Mouse (Mus musculus) hindbrain, embryonic 12.5 days (tissue): ENCODE data around the gene Nanog. TPM values are rescaled to one million over a fixed set of nuclear protein-coding genes. Genes with fewer than 3 reads are reported as not detected.

ENCODE experiments used
- ATAC-seq: fragments of 200-750 bp; cut with Nextera tagmentation; 2 replicates; pipeline ENCODE4 v1.8.0; 2017; ENCODE audit warnings: moderate TSS enrichment; ENCODE audit not compliant: low FRiP score
- H3K27ac ChIP-seq: fragments of 300-500 bp; sonication (generic); 2 replicates; pipeline ENCODE4 v1.5.1; 2016; ENCODE audit warnings: mild to moderate bottlenecking
- H3K27me3 ChIP-seq: fragments of 300-500 bp; sonication (generic); 2 replicates; pipeline ENCODE4 v1.6.1; 2016; ENCODE audit warnings: mild to moderate bottlenecking
- H3K36me3 ChIP-seq: fragments of 300-500 bp; sonication (generic); 2 replicates; pipeline ENCODE4 v1.6.1; 2016; ENCODE audit warnings: mild to moderate bottlenecking
- H3K4me1 ChIP-seq: fragments of 300-500 bp; sonication (generic); 2 replicates; pipeline ENCODE4 v1.6.1; 2016
- H3K4me2 ChIP-seq: fragments of 300-500 bp; sonication (generic); replicated peaks from 2 replicates; pipeline ENCODE4 v1.6.1; 2016; ENCODE audit warnings: mild to moderate bottlenecking
- H3K4me3 ChIP-seq: fragments of 300-500 bp; sonication (generic); 2 replicates; pipeline ENCODE4 v1.5.1; 2016; ENCODE audit warnings: mild to moderate bottlenecking
- H3K9ac ChIP-seq: fragments of 300-500 bp; sonication (generic); 2 replicates; pipeline ENCODE4 v1.6.1; 2016; ENCODE audit warnings: mild to moderate bottlenecking, moderate library complexity
- H3K9me3 ChIP-seq: fragments of 300-500 bp; sonication (generic); replicated peaks from 2 replicates; pipeline ENCODE4 v1.6.1; 2016; ENCODE audit warnings: mild to moderate bottlenecking
- WGBS: fragments of 180-500 bp; shearing (Covaris S2); methylation state at CpG from one replicate; pipeline ENCODE4 v1.1.7; 2016; 5-methylcytosine and 5-hydroxymethylcytosine counted together
- polyA plus RNA-seq: library from polyadenylated mRNA; unstranded; fragments of >200 nt; fragmentation: Nextera tagmentation; extraction: Ambion mirVana; gene quantifications from 2 replicates; pipeline ENCODE4 v1.2.1, GENCODE M21; 2016

Nanog gene
- polyA plus RNA-seq, 1 experiment from 2014 or later, result 0.27 TPM

DNA sequence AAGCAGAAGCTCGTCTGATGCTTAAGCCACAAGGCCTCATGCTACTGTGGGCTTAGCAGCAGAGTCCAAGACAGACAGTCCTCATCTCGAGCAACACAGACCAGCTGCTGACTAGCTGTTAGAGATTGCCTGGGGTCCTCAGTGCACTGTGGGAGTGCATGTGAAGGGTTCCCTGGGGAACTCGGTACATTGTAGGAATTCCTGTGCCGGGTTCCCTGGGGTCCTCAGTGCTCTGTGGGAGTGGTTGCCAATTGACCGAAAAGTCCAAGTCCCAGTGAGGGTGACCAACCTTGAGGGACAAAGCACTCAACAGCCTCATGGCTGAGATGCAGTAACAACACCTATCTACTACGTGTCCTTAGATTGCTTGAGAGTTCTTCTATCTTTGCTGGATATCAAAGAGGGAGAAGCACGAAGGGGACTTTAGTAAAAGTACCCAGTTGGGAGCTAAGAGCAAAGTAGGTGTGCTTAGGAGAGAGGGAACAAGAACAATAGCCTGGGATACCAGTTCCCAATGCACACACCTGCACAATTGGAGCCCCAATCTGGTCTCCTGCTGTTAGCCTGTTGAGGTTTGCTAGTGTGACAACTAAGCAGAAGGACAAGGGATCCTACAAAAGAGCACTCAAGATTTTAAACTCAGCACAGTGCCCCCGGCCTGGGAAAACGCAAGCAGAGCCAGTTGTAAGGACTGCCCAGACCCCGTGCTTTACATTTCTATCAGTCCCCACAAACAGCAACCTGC lies 37.4 kb downstream of the Nanog start:
- 23% methylated on average over 10 of the region's 10 CpGs for WGBS
- ATAC-seq, result no peak

GRCm38 (mm10) chr6:122750579-122750978 lies 43.3 kb downstream of the Nanog start:
- no peak overlapping the region for H3K9ac ChIP-seq
- 82% methylated on average over 6 of the region's 6 CpGs for WGBS
- no peak for ATAC-seq
- no peaks in the 10 kb centered on the region for H3K9me3 ChIP-seq
- no peak overlapping the region for H3K4me2 ChIP-seq
- no peak overlapping the region for H3K27ac ChIP-seq
- no peak overlapping the region for H3K4me3 ChIP-seq
- H3K36me3 ChIP-seq, result no peaks in the 10 kb centered on the region
- H3K27me3 ChIP-seq, result peaks cover 3% of the 10 kb centered on the region
- H3K4me1 ChIP-seq, result no peaks in the 10 kb centered on the region

More for the DNA sequence above, 37.4 kb downstream of the Nanog start:
- Histone ChIP-seq H3K9me3 (no peaks in the 10 kb centered on the region), H3K4me2 (no peak overlapping the region), H3K27ac (no peak overlapping the region), H3K9ac (no peak overlapping the region), H3K36me3 (no peaks in the 10 kb centered on the region), H3K27me3 (peaks cover 46% of the 10 kb centered on the region), H3K4me3 (no peak overlapping the region), H3K4me1 (peaks cover 6% of the 10 kb centered on the region)

DNA sequence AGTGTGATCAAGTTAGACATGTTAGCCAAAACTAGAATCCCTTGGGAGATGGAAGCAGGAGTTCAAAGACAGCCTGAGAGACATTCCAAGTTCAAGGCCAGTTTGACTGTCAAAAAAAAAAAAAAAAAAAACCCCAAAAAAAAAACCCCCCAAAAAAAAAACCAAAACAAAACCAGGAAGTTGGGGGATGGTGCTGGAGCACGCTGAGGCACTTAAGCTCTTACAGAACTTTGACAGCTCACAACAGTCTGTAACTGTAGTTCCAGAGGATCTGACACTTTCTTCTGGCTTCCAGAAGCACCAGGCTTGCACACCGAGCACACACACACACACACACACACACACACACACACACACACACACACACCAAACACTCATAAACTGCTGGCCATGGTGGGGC lies 48.6 kb downstream of the Nanog start:
- Histone ChIP-seq H3K4me2 (no peak overlapping the region), H3K9me3 (no peaks in the 10 kb centered on the region), H3K27ac (no peak overlapping the region), H3K36me3 (no peaks in the 10 kb centered on the region), H3K27me3 (no peaks in the 10 kb centered on the region), H3K9ac (no peak overlapping the region), H3K4me1 (no peaks in the 10 kb centered on the region), H3K4me3 (no peak overlapping the region)
- ATAC-seq, result no peak
- WGBS, result 52% methylated on average over 2 of the region's 2 CpGs

DNA sequence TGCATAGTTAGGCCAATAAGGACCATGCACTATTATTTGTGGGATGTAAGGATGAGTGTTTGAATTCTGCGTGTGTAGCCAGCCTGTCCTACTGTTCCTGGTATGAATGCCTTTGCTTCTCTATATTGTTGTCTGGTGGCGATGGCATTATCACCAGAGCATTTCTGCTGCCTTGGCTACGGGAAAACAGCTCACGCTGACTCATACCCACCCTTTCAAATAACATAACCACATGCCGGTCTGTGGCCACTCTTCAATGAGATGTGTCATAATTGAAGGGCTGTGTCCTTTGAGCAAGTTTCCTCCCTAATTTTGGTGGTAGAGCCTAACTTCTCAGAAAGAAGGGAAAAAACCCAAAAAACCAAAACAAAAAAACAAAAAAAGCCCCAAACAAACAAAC lies 51.4 kb downstream of the Nanog start:
- Histone ChIP-seq H3K27me3 (peaks cover 12% of the 10 kb centered on the region), H3K36me3 (no peaks in the 10 kb centered on the region), H3K9ac (no peak overlapping the region), H3K4me3 (no peak overlapping the region), H3K4me1 (no peaks in the 10 kb centered on the region), H3K4me2 (no peak overlapping the region), H3K9me3 (no peaks in the 10 kb centered on the region), H3K27ac (no peak overlapping the region)
- 52% methylated on average over 5 of the region's 5 CpGs for WGBS
- no peak for ATAC-seq

- Histone ChIP-seq H3K4me1 (peaks cover 3% of the 10 kb centered on the region; the same call in 1 of the 2 replicates), H3K9me3 (no peaks in the 10 kb centered on the region), H3K27me3 (peaks cover 14% of the 10 kb centered on the region), H3K36me3 (no peaks in the 10 kb centered on the region), H3K9ac (no peak overlapping the region), H3K27ac (no peak overlapping the region), H3K4me2 (peak overlapping the region; percentile 44), H3K4me3 (peak overlapping the region; percentile 26)
- no peak for ATAC-seq
- WGBS, result under 1% methylated on average over 11 of the region's 11 CpGs
These were observed 53.8 kb downstream of the Nanog start for GRCm38 (mm10) chr6:122761011-122761599.

GRCm38 (mm10) chr6:122761901-122762300 lies 54.6 kb downstream of the Nanog start:
- H3K27ac ChIP-seq, result no peak overlapping the region
- H3K9me3 ChIP-seq, result no peaks in the 10 kb centered on the region
- ATAC-seq, result no peak
- H3K4me3 ChIP-seq, result no peak overlapping the region
- H3K36me3 ChIP-seq, result no peaks in the 10 kb centered on the region
- H3K27me3 ChIP-seq, result peaks cover 14% of the 10 kb centered on the region
- H3K9ac ChIP-seq, result no peak overlapping the region
- H3K4me2 ChIP-seq, result no peak overlapping the region
- peaks cover 5% of the 10 kb centered on the region; the same call in 1 of the 2 replicates for H3K4me1 ChIP-seq

- no peaks in the 10 kb centered on the region for H3K36me3 ChIP-seq
- H3K9ac ChIP-seq, result no peak overlapping the region
- ATAC-seq, result no peak
- 90% methylated on average over 3 of the region's 3 CpGs for WGBS
- peaks cover 5% of the 10 kb centered on the region; the same call in 1 of the 2 replicates for H3K4me1 ChIP-seq
- peaks cover 14% of the 10 kb centered on the region for H3K27me3 ChIP-seq
- H3K4me2 ChIP-seq, result no peak overlapping the region
- no peak overlapping the region for H3K27ac ChIP-seq
- no peaks in the 10 kb centered on the region for H3K9me3 ChIP-seq
- H3K4me3 ChIP-seq, result no peak overlapping the region
These were observed 55.2 kb downstream of the Nanog start for GRCm38 (mm10) chr6:122762480-122762879.

DNA sequence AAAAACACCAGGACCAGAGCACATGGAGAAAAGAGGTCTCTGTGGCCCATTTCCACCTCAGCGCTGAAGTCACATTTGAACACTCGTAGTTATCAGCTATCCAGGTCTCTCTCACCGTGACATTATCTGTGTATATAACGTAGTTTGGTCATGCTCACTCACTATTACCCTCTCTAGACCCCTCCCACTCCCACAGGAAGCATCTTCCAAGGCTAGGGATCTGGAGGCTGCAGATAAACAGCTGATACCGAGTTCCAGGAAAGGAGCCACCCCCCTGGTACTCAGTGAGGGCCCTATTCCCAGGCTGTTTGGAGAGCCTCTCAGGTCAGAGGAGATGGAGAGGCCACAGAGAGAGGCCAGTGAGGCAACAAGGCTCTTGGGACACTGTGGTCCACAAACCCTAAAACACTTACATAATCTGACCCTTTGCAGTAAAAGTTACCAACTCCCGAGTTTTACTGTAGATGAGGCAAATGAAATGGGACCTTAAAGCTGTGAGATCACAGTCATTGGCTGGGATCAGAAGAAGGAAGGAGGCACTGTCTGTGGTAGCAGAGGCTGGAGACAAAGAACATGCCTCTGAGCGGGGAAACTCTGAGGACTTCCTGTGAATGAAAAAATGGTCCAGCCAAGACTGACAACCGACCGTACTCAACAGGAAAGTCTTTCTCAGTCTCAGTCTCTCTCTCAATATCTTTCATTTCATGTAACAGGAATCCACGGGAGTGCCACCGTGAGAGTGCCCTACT lies 55.8 kb downstream of the Nanog start:
- Histone ChIP-seq H3K27ac (no peak overlapping the region), H3K27me3 (peaks cover 14% of the 10 kb centered on the region), H3K4me2 (no peak overlapping the region), H3K36me3 (no peaks in the 10 kb centered on the region), H3K4me3 (no peak overlapping the region), H3K9me3 (no peaks in the 10 kb centered on the region), H3K9ac (no peak overlapping the region), H3K4me1 (peaks cover 5% of the 10 kb centered on the region; the same call in 1 of the 2 replicates)
- ATAC-seq, result no peak
- 73% methylated on average over 11 of the region's 11 CpGs for WGBS

DNA sequence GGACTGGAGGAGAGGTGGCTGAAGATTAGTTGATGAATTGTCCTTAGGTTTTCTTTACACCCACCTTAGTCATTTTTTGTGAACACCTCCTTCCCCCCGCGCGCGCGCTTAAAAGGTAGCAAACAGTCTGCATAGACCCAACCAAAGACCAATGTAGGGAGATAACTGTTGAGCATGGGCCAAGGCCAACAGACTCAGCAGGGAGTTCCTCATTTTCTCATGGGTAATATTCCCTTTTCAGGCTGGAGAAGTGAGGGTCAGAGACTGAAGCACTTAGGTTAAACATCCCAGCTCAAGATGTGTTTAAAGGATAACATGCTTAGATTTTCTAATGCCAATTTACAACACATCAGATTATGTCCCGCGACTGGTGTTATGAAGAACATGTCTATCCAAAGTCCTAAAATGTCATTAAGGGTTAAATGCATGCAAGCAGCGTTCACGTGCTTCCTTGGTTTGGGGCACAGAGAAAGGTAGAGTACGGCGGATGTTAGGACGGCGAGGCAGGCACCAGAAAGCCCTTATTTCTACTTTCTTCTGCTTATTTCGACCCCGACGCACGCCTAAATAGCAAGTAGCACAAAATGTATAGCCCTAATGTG lies 56.7 kb downstream of the Nanog start:
- ATAC-seq, result peak; percentile 19
- H3K4me2 ChIP-seq, result peak overlapping the region; percentile 85
- H3K4me3 ChIP-seq, result peak overlapping the region; percentile 46
- peak overlapping the region; percentile 61 for H3K9ac ChIP-seq
- peaks cover 5% of the 10 kb centered on the region; the same call in 1 of the 2 replicates for H3K4me1 ChIP-seq
- H3K27ac ChIP-seq, result peak overlapping the region; percentile 90
- H3K36me3 ChIP-seq, result no peaks in the 10 kb centered on the region
- peaks cover 14% of the 10 kb centered on the region for H3K27me3 ChIP-seq
- 31% methylated on average over 17 of the region's 17 CpGs for WGBS
- H3K9me3 ChIP-seq, result no peaks in the 10 kb centered on the region

Other genes with a start within 250 kb of the Nanog start
- gene Rimklb, start 208.7 kb upstream of the Nanog start, polyA plus RNA-seq, result 78.4 and 90.9 TPM in 2 replicates
- gene Mfap5, start 201.6 kb upstream of the Nanog start, polyA plus RNA-seq, result 1.6 and 2.6 TPM in 2 replicates
- gene Aicda, start 153.7 kb upstream of the Nanog start, polyA plus RNA-seq, result 0.15 and 0.61 TPM in 2 replicates
- gene Apobec1, start 105.0 kb upstream of the Nanog start, polyA plus RNA-seq, result 1.8 and 2.9 TPM in 2 replicates
- 0.09 TPM in 1 of 2 replicates, not detected in the other for gene Gdf3, start 97.4 kb upstream of the Nanog start, polyA plus RNA-seq
- gene Dppa3, start 81.1 kb upstream of the Nanog start, polyA plus RNA-seq, result not detected in 2 replicates
- 24.7 and 25.3 TPM in 2 replicates for gene Slc2a3, start 94.2 kb downstream of the Nanog start, polyA plus RNA-seq
- gene Foxj2, start 112.4 kb downstream of the Nanog start, polyA plus RNA-seq, result 6.1 and 6.9 TPM in 2 replicates
- 2.0 and 2.2 TPM in 2 replicates for gene C3ar1, start 148.7 kb downstream of the Nanog start, polyA plus RNA-seq
- gene Necap1, start 167.0 kb downstream of the Nanog start, polyA plus RNA-seq, result 85.2 and 87.1 TPM in 2 replicates
- gene Clec4a1, start 214.4 kb downstream of the Nanog start, polyA plus RNA-seq, result 1.1 and 1.6 TPM in 2 replicates
- gene Clec4a3, start 245.0 kb downstream of the Nanog start, polyA plus RNA-seq, result 0.49 and 0.94 TPM in 2 replicates